Mouse (Mus musculus) adrenal gland, postnatal 4 days (tissue): Measurements from ENCODE around the gene Rasgef1b. TPM values are rescaled to one million over a fixed set of nuclear protein-coding genes. Genes with fewer than 3 reads are reported as not detected.
A peak's percentile ranks its signal among the peaks of the same experiment; 100 is the strongest.

Source experiments
- DNase-seq, 2 experiments: peaks; one replicate each; pipeline ENCODE4 v3.0.0; 2021 to 2022; ENCODE audit warnings: low spot score in 2 of 2, mixed read lengths in 2 of 2
- total RNA-seq, 2 experiments: library from RNA; stranded (reverse); gene quantifications; 2 replicates each; pipeline ENCODE4 v1.2.3; 2021

The Rasgef1b gene
- total RNA-seq, 2 experiments from 2014 or later, result 9.1 to 10.1 TPM

- DNase-seq, result no peak
Observed at GRCm38 (mm10) chr5:99380882-99381281, 348.0 kb downstream of the Rasgef1b start.

GRCm38 (mm10) chr5:99380166-99380565 is 348.7 kb downstream of the Rasgef1b start:
- peak in 1 of 2 experiments; percentile 51 for DNase-seq

GRCm38 (mm10) chr5:99378437-99379226 is 350.2 kb downstream of the Rasgef1b start:
- no peak for DNase-seq

GRCm38 (mm10) chr5:99375725-99376124 is 353.1 kb downstream of the Rasgef1b start:
- no peak for DNase-seq

GRCm38 (mm10) chr5:99374460-99374859 is 354.4 kb downstream of the Rasgef1b start:
- DNase-seq, result no peak

GRCm38 (mm10) chr5:99373570-99374151 is 355.2 kb downstream of the Rasgef1b start:
- DNase-seq, result no peak

- no peak for DNase-seq
Observed at GRCm38 (mm10) chr5:99370636-99371035, 358.2 kb downstream of the Rasgef1b start.

- no peak for DNase-seq
Observed at GRCm38 (mm10) chr5:99369256-99369655, 359.6 kb downstream of the Rasgef1b start.

- DNase-seq, result no peak
Observed at GRCm38 (mm10) chr5:99368615-99369014, 360.2 kb downstream of the Rasgef1b start.

- DNase-seq, result no peak
Observed at GRCm38 (mm10) chr5:99360531-99360930, 368.3 kb downstream of the Rasgef1b start.

GRCm38 (mm10) chr5:99359251-99359650 is 369.6 kb downstream of the Rasgef1b start:
- no peak for DNase-seq

- DNase-seq, result no peak
Observed at GRCm38 (mm10) chr5:99354640-99355132, 374.2 kb downstream of the Rasgef1b start.

- DNase-seq, result no peak
Observed at GRCm38 (mm10) chr5:99350030-99350429, 378.8 kb downstream of the Rasgef1b start.

- no peak for DNase-seq
Observed at GRCm38 (mm10) chr5:99348257-99348849, 380.5 kb downstream of the Rasgef1b start.

GRCm38 (mm10) chr5:99342527-99342926 is 386.3 kb downstream of the Rasgef1b start:
- no peak for DNase-seq

- no peak for DNase-seq
Observed at GRCm38 (mm10) chr5:99340311-99340989, 388.4 kb downstream of the Rasgef1b start.

GRCm38 (mm10) chr5:99339790-99340189 is 389.1 kb downstream of the Rasgef1b start:
- DNase-seq, result peak in 1 of 2 experiments; percentile 48

- DNase-seq, result no peak
Observed at GRCm38 (mm10) chr5:99338826-99339225, 390.0 kb downstream of the Rasgef1b start.

- no peak for DNase-seq
Observed at GRCm38 (mm10) chr5:99336427-99336826, 392.4 kb downstream of the Rasgef1b start.

GRCm38 (mm10) chr5:99334017-99334416 is 394.8 kb downstream of the Rasgef1b start:
- no peak for DNase-seq

GRCm38 (mm10) chr5:99332021-99332420 is 396.8 kb downstream of the Rasgef1b start:
- no peak for DNase-seq
